Mouse (Mus musculus): ENCODE measurements around the gene Atad2b. TPM values are rescaled to one million over a fixed set of nuclear protein-coding genes. Genes with fewer than 3 reads are reported as not detected.
A peak's percentile ranks its signal among the peaks of the same experiment; 100 is the strongest.

Gene Atad2b
- total and polyA plus RNA-seq, 3 experiments: 9.9 to 44.3 (median 15.3) TPM

- H3K27ac ChIP-seq (ENCODE audit: control insufficient read depth, low read depth, low read length): no peak overlapping the region
- H3K27me3 ChIP-seq (ENCODE audit: control insufficient read depth in 1 of 2, insufficient read depth in 2 of 2, low read length in 2 of 2): no peaks in the 10 kb centered on the region
- peaks cover 12 to 16% of the 10 kb centered on the region in 2 experiments for H3K36me3 ChIP-seq (ENCODE audit: control insufficient read depth in 1 of 2, insufficient read depth in 2 of 2, low read length in 2 of 2)
- peak; percentile 50 for DNase-seq (ENCODE audit: low read depth, low spot score)
- TF ChIP-seq CTCF (IDR thresholded peaks at IDR 0.05 in 2 of 3, conservative IDR thresholded peaks at IDR 0.05 in 1 of 3; ENCODE audit: control insufficient read depth in 1 of 3, insufficient read depth in 1 of 3, low read depth in 2 of 3, low read length in 3 of 3, poor library complexity in 1 of 3, severe bottlenecking in 1 of 3): peak in 1 of 3 experiments; percentile 41; a peak in 2 of 6 replicates
- TF ChIP-seq RAD21 (IDR thresholded peaks at IDR 0.05; ENCODE audit: low read depth, low read length): no peak; the same call in 1 of the 2 replicates
- no peak for TF ChIP-seq MAZ (IDR thresholded peaks at IDR 0.05; ENCODE audit: low read depth, low read length)
- TF ChIP-seq SMC3 (IDR thresholded peaks at IDR 0.05; ENCODE audit: low read depth, low read length): peak; percentile 19; the same call in 1 of the 2 replicates
- no peak for TF ChIP-seq CHD2 (IDR thresholded peaks at IDR 0.05; ENCODE audit: low read length)
- TF ChIP-seq HCFC1 (IDR thresholded peaks at IDR 0.05; ENCODE audit: low read depth, low read length): no peak
- TF ChIP-seq E2F4 (IDR thresholded peaks at IDR 0.05; ENCODE audit: borderline replicate concordance, low read depth, low read length): no peak
- H3K4me3 ChIP-seq (ENCODE audit: control insufficient read depth in 1 of 2, insufficient read depth in 1 of 2, low read depth in 2 of 2, low read length in 2 of 2): no peak overlapping the region
- no peak overlapping the region for H3K9ac ChIP-seq (ENCODE audit: control insufficient read depth, low read depth, low read length, poor library complexity, severe bottlenecking)
- no peaks in the 10 kb centered on the region for H3K9me3 ChIP-seq (replicated peaks; ENCODE audit: insufficient read depth, low read length)
- 0 out of 2 replicates have a peak, but pooled peaks cover under 1% of the 10 kb centered on the region for H3K79me2 ChIP-seq (ENCODE audit: control insufficient read depth, insufficient read depth, low read length, poor library complexity)
- H3K4me1 ChIP-seq (ENCODE audit: control insufficient read depth in 1 of 2, insufficient read depth in 2 of 2, low read length in 2 of 2): peaks cover 7 to 17% of the 10 kb centered on the region in 2 experiments
Measured at GRCm38 (mm10) chr12:4879048-4879447, 38.1 kb upstream of the Atad2b start.

GRCm38 (mm10) chr12:4882086-4882485, 35.1 kb upstream of the Atad2b start:
- DNase-seq (ENCODE audit: low read depth, low spot score): no peak
- TF ChIP-seq SIN3A (IDR thresholded peaks at IDR 0.05; ENCODE audit: low read length) (no peak), TBP (IDR thresholded peaks at IDR 0.05; ENCODE audit: low read depth, low read length) (no peak), MYB (IDR thresholded peaks at IDR 0.05; ENCODE audit: low read depth, low read length) (no peak), MAFK (IDR thresholded peaks at IDR 0.05; ENCODE audit: borderline replicate concordance, low read depth, low read length) (no peak), POLR2A (IDR thresholded peaks at IDR 0.05; ENCODE audit: control insufficient read depth in 1 of 2, insufficient read depth in 1 of 2, low read depth in 1 of 2, low read length in 2 of 2, poor library complexity in 1 of 2) (no peak), KAT2A (conservative IDR thresholded peaks at IDR 0.05; ENCODE audit: low read depth, low read length) (no peak), TAL1 (IDR thresholded peaks at IDR 0.05; ENCODE audit: low read length) (no peak), UBTF (IDR thresholded peaks at IDR 0.05; ENCODE audit: borderline replicate concordance, insufficient read depth, low read depth, low read length) (no peak), HCFC1 (IDR thresholded peaks at IDR 0.05; ENCODE audit: low read depth, low read length) (no peak), CTCF (IDR thresholded peaks at IDR 0.05 in 2 of 3, conservative IDR thresholded peaks at IDR 0.05 in 1 of 3; ENCODE audit: control insufficient read depth in 1 of 3, insufficient read depth in 1 of 3, low read depth in 2 of 3, low read length in 3 of 3, poor library complexity in 1 of 3, severe bottlenecking in 1 of 3) (no peak), MEF2A (IDR thresholded peaks at IDR 0.05; ENCODE audit: extremely low read depth, insufficient replicate concordance, low read depth, low read length, poor library complexity, severe bottlenecking) (no peak), ZMIZ1 (IDR thresholded peaks at IDR 0.05; ENCODE audit: low read depth, low read length) (no peak), JUND (IDR thresholded peaks at IDR 0.05; ENCODE audit: low read depth, low read length) (no peak)
- no peaks in the 10 kb centered on the region for H3K79me2 ChIP-seq (ENCODE audit: control insufficient read depth, insufficient read depth, low read length, poor library complexity)
- no peaks in the 10 kb centered on the region for H3K9me3 ChIP-seq (replicated peaks; ENCODE audit: insufficient read depth, low read length)
- peaks cover 0 to 20% of the 10 kb centered on the region in 2 experiments; a peak in 2 of 4 replicates for H3K36me3 ChIP-seq (ENCODE audit: control insufficient read depth in 1 of 2, insufficient read depth in 2 of 2, low read length in 2 of 2)
- H3K27me3 ChIP-seq (ENCODE audit: control insufficient read depth in 1 of 2, insufficient read depth in 2 of 2, low read length in 2 of 2): no peaks in the 10 kb centered on the region
- H3K27ac ChIP-seq (ENCODE audit: control insufficient read depth, low read depth, low read length): no peak overlapping the region
- no peak overlapping the region for H3K9ac ChIP-seq (ENCODE audit: control insufficient read depth, low read depth, low read length, poor library complexity, severe bottlenecking)
- no peaks in the 10 kb centered on the region for H3K4me1 ChIP-seq (ENCODE audit: control insufficient read depth in 1 of 2, insufficient read depth in 2 of 2, low read length in 2 of 2)
- H3K4me3 ChIP-seq (ENCODE audit: control insufficient read depth in 1 of 2, insufficient read depth in 1 of 2, low read depth in 2 of 2, low read length in 2 of 2): no peak overlapping the region
